Mouse (Mus musculus): ENCODE data around the gene Plbd2. TPM values are rescaled to one million over a fixed set of nuclear protein-coding genes. Genes with fewer than 3 reads are reported as not detected.

Plbd2 gene
- polyA plus RNA-seq, 1 experiment, result 53.5 TPM

GRCm38 (mm10) chr5:120534071-120534685 is 30.8 kb upstream of the Plbd2 start:
- no peak overlapping the region for H3K27ac ChIP-seq (ENCODE audit: insufficient read depth, low read length)
- peaks cover 14% of the 10 kb centered on the region for H3K4me1 ChIP-seq (ENCODE audit: control insufficient read depth, insufficient read depth, low read length)
- 59% methylated on average over 15 of the region's 15 CpGs for WGBS
- no peak for DNase-seq
- no peaks in the 10 kb centered on the region for H3K27me3 ChIP-seq (ENCODE audit: control insufficient read depth, insufficient read depth, low read length)
- no peak overlapping the region for H3K4me3 ChIP-seq (replicated peaks; ENCODE audit: insufficient read depth, low read depth, low read length)
- TF ChIP-seq POLR2A (IDR thresholded peaks at IDR 0.05; ENCODE audit: borderline replicate concordance, insufficient read depth, low read length) (no peak), CTCF (IDR thresholded peaks at IDR 0.05; ENCODE audit: borderline replicate concordance, insufficient read depth, low read depth, low read length) (no peak)

GRCm38 (mm10) chr5:120531631-120532030 is 28.2 kb upstream of the Plbd2 start:
- H3K4me3 ChIP-seq (replicated peaks; ENCODE audit: insufficient read depth, low read depth, low read length), result no peak overlapping the region
- peaks cover 12% of the 10 kb centered on the region for H3K4me1 ChIP-seq (ENCODE audit: control insufficient read depth, insufficient read depth, low read length)
- H3K27ac ChIP-seq (ENCODE audit: insufficient read depth, low read length), result no peak overlapping the region
- no peaks in the 10 kb centered on the region for H3K27me3 ChIP-seq (ENCODE audit: control insufficient read depth, insufficient read depth, low read length)
- WGBS, result 79% methylated on average over 8 of the region's 8 CpGs
- DNase-seq, result no peak
- TF ChIP-seq CTCF (IDR thresholded peaks at IDR 0.05; ENCODE audit: borderline replicate concordance, insufficient read depth, low read depth, low read length) (no peak), POLR2A (IDR thresholded peaks at IDR 0.05; ENCODE audit: borderline replicate concordance, insufficient read depth, low read length) (no peak)

- no peak overlapping the region for H3K27ac ChIP-seq (ENCODE audit: insufficient read depth, low read length)
- no peak for DNase-seq
- H3K4me3 ChIP-seq (replicated peaks; ENCODE audit: insufficient read depth, low read depth, low read length), result no peak overlapping the region
- TF ChIP-seq CTCF (IDR thresholded peaks at IDR 0.05; ENCODE audit: borderline replicate concordance, insufficient read depth, low read depth, low read length) (no peak), POLR2A (IDR thresholded peaks at IDR 0.05; ENCODE audit: borderline replicate concordance, insufficient read depth, low read length) (no peak)
- no peaks in the 10 kb centered on the region for H3K27me3 ChIP-seq (ENCODE audit: control insufficient read depth, insufficient read depth, low read length)
- H3K4me1 ChIP-seq (ENCODE audit: control insufficient read depth, insufficient read depth, low read length), result no peaks in the 10 kb centered on the region
- WGBS, result 79% methylated on average over 16 of the region's 20 CpGs
Measured at GRCm38 (mm10) chr5:120527296-120527964, 24.0 kb upstream of the Plbd2 start.

- TF ChIP-seq CTCF (IDR thresholded peaks at IDR 0.05; ENCODE audit: borderline replicate concordance, insufficient read depth, low read depth, low read length) (no peak), POLR2A (IDR thresholded peaks at IDR 0.05; ENCODE audit: borderline replicate concordance, insufficient read depth, low read length) (no peak)
- Histone ChIP-seq H3K27ac (ENCODE audit: insufficient read depth, low read length) (no peak overlapping the region), H3K4me3 (replicated peaks; ENCODE audit: insufficient read depth, low read depth, low read length) (no peak overlapping the region), H3K27me3 (ENCODE audit: control insufficient read depth, insufficient read depth, low read length) (no peaks in the 10 kb centered on the region), H3K4me1 (ENCODE audit: control insufficient read depth, insufficient read depth, low read length) (no peaks in the 10 kb centered on the region)
- no peak for DNase-seq
- 85% methylated on average over 11 of the region's 11 CpGs for WGBS
Measured at GRCm38 (mm10) chr5:120526311-120526710, 22.9 kb upstream of the Plbd2 start.

- no peak for DNase-seq
- TF ChIP-seq POLR2A (IDR thresholded peaks at IDR 0.05; ENCODE audit: borderline replicate concordance, insufficient read depth, low read length) (no peak), CTCF (IDR thresholded peaks at IDR 0.05; ENCODE audit: borderline replicate concordance, insufficient read depth, low read depth, low read length) (peak; percentile 57; the same call in 1 of the 2 replicates)
- Histone ChIP-seq H3K4me1 (ENCODE audit: control insufficient read depth, insufficient read depth, low read length) (no peaks in the 10 kb centered on the region), H3K4me3 (replicated peaks; ENCODE audit: insufficient read depth, low read depth, low read length) (no peak overlapping the region), H3K27ac (ENCODE audit: insufficient read depth, low read length) (no peak overlapping the region), H3K27me3 (ENCODE audit: control insufficient read depth, insufficient read depth, low read length) (no peaks in the 10 kb centered on the region)
- 47% methylated on average over 5 of the region's 5 CpGs for WGBS
Measured at GRCm38 (mm10) chr5:120525737-120526136, 22.3 kb upstream of the Plbd2 start.

- WGBS, result 91% methylated on average over 2 of the region's 2 CpGs
- TF ChIP-seq CTCF (IDR thresholded peaks at IDR 0.05; ENCODE audit: borderline replicate concordance, insufficient read depth, low read depth, low read length) (no peak), POLR2A (IDR thresholded peaks at IDR 0.05; ENCODE audit: borderline replicate concordance, insufficient read depth, low read length) (no peak)
- Histone ChIP-seq H3K27ac (ENCODE audit: insufficient read depth, low read length) (no peak overlapping the region), H3K27me3 (ENCODE audit: control insufficient read depth, insufficient read depth, low read length) (no peaks in the 10 kb centered on the region), H3K4me1 (ENCODE audit: control insufficient read depth, insufficient read depth, low read length) (no peaks in the 10 kb centered on the region), H3K4me3 (replicated peaks; ENCODE audit: insufficient read depth, low read depth, low read length) (no peak overlapping the region)
- DNase-seq, result no peak
Measured at GRCm38 (mm10) chr5:120524736-120525135, 21.3 kb upstream of the Plbd2 start.

GRCm38 (mm10) chr5:120522649-120523048 is 19.2 kb upstream of the Plbd2 start:
- H3K27ac ChIP-seq (ENCODE audit: insufficient read depth, low read length), result no peak overlapping the region
- TF ChIP-seq CTCF (IDR thresholded peaks at IDR 0.05; ENCODE audit: borderline replicate concordance, insufficient read depth, low read depth, low read length), result peak; percentile 55; the same call in 1 of the 2 replicates
- no peak for TF ChIP-seq POLR2A (IDR thresholded peaks at IDR 0.05; ENCODE audit: borderline replicate concordance, insufficient read depth, low read length)
- no peak overlapping the region for H3K4me3 ChIP-seq (replicated peaks; ENCODE audit: insufficient read depth, low read depth, low read length)
- DNase-seq, result no peak
- H3K4me1 ChIP-seq (ENCODE audit: control insufficient read depth, insufficient read depth, low read length), result no peaks in the 10 kb centered on the region
- WGBS, result 90% methylated on average over 3 of the region's 3 CpGs
- no peaks in the 10 kb centered on the region for H3K27me3 ChIP-seq (ENCODE audit: control insufficient read depth, insufficient read depth, low read length)

- DNase-seq, result no peak
- H3K27me3 ChIP-seq (ENCODE audit: control insufficient read depth, insufficient read depth, low read length), result no peaks in the 10 kb centered on the region
- no peak for TF ChIP-seq POLR2A (IDR thresholded peaks at IDR 0.05; ENCODE audit: borderline replicate concordance, insufficient read depth, low read length)
- no peak for TF ChIP-seq CTCF (IDR thresholded peaks at IDR 0.05; ENCODE audit: borderline replicate concordance, insufficient read depth, low read depth, low read length)
- no peak overlapping the region for H3K4me3 ChIP-seq (replicated peaks; ENCODE audit: insufficient read depth, low read depth, low read length)
- no peaks in the 10 kb centered on the region for H3K4me1 ChIP-seq (ENCODE audit: control insufficient read depth, insufficient read depth, low read length)
- no peak overlapping the region for H3K27ac ChIP-seq (ENCODE audit: insufficient read depth, low read length)
- WGBS, result 60% methylated on average over 9 of the region's 9 CpGs
Measured at GRCm38 (mm10) chr5:120517552-120517951, 14.1 kb upstream of the Plbd2 start.
